Mouse (Mus musculus): ENCODE results near the gene Opcml.

- TF ChIP-seq CTCF (IDR thresholded peaks at IDR 0.05; ENCODE audit: low read depth, low read length) (no peak), GATA1 (IDR thresholded peaks at IDR 0.05; ENCODE audit: borderline replicate concordance, low read length) (no peak), GATA2 (IDR thresholded peaks at IDR 0.05; ENCODE audit: borderline replicate concordance, low read depth, low read length) (no peak), TAL1 (conservative IDR thresholded peaks at IDR 0.05; ENCODE audit: low read depth, low read length) (no peak), POLR2AphosphoS5 (IDR thresholded peaks at IDR 0.05; ENCODE audit: insufficient replicate concordance, low read depth, low read length) (no peak)
These were observed 457.3 kb downstream of the Opcml start for GRCm38 (mm10) chr9:28247742-28248503.

Data from G1E (cell line).